Mouse (Mus musculus): ENCODE results near the gene Kif26b. TPM values are rescaled to one million over a fixed set of nuclear protein-coding genes. Genes with fewer than 3 reads are reported as not detected.

Gene Kif26b
- polyA plus RNA-seq, 1 experiment from 2014 or later = 1.8 TPM

DNA sequence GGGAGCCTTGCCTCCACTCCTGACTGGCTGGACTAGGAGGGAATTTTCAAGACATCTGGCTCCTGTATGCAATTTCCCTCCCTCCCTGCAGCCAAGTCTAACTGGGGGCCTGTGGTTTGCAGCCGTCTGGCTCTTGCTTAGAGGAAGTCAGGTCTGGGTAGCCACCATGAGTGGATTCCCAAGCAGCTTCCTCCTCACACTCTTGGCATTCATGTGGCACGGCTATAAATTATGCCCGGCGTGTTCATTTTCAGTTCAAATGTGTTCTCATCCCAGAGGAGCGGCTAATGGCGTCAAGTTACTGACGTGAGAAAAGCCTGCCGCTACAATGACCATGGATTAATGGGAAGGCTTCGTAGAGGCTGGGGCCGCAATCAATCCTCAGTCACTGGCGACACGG is 424.0 kb downstream of the Kif26b start:
- Histone ChIP-seq H3K27ac (ENCODE audit: low read length) (no peak overlapping the region), H3K9me3 (replicated peaks; ENCODE audit: control insufficient read depth, low read length) (peaks cover 7% of the 10 kb centered on the region; the same call in 1 of the 2 replicates), H3K4me3 (replicated peaks; ENCODE audit: low read length) (no peak overlapping the region), H3K36me3 (ENCODE audit: control insufficient read depth, insufficient read depth, low read length) (no peaks in the 10 kb centered on the region), H3K9ac (ENCODE audit: low read length) (no peak overlapping the region), H3K27me3 (ENCODE audit: control insufficient read depth, insufficient read depth, low read length) (no peaks in the 10 kb centered on the region), H3K4me1 (ENCODE audit: control insufficient read depth, insufficient read depth, low read length) (peaks cover 6% of the 10 kb centered on the region; the same call in 1 of the 2 replicates), H3K4me2 (ENCODE audit: low read depth, low read length) (no peak overlapping the region)
- WGBS = 42% methylated on average over 12 of the region's 12 CpGs
- no peak for ATAC-seq (ENCODE audit: insufficient read depth, low FRiP score)

DNA sequence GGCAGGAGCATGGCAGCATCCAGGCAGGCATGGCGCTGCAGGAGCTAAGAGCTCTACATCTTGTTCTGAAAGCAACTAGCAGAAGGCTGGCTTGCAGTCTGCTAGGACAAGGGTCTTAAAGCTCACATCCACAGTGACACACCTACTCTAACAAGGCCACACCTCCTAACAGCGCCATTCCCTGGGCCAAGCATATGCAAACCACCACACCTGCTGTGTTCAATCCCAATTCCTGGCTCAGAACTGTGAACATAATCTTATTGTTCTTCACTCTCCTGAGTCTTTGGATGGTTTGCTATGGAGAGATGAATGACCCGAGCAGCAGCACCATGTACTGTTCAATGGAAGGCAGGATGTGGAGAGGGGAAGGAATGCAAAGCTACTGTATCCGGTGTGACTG is 429.7 kb downstream of the Kif26b start:
- Histone ChIP-seq H3K27me3 (ENCODE audit: control insufficient read depth, insufficient read depth, low read length) (no peaks in the 10 kb centered on the region), H3K4me3 (replicated peaks; ENCODE audit: low read length) (no peak overlapping the region), H3K27ac (ENCODE audit: low read length) (no peak overlapping the region), H3K9ac (ENCODE audit: low read length) (no peak overlapping the region), H3K9me3 (replicated peaks; ENCODE audit: control insufficient read depth, low read length) (no peaks in the 10 kb centered on the region), H3K36me3 (ENCODE audit: control insufficient read depth, insufficient read depth, low read length) (no peaks in the 10 kb centered on the region), H3K4me2 (ENCODE audit: low read depth, low read length) (no peak overlapping the region), H3K4me1 (ENCODE audit: control insufficient read depth, insufficient read depth, low read length) (no peaks in the 10 kb centered on the region)
- no peak for ATAC-seq (ENCODE audit: insufficient read depth, low FRiP score)
- WGBS = 84% methylated on average over 4 of the region's 4 CpGs

DNA sequence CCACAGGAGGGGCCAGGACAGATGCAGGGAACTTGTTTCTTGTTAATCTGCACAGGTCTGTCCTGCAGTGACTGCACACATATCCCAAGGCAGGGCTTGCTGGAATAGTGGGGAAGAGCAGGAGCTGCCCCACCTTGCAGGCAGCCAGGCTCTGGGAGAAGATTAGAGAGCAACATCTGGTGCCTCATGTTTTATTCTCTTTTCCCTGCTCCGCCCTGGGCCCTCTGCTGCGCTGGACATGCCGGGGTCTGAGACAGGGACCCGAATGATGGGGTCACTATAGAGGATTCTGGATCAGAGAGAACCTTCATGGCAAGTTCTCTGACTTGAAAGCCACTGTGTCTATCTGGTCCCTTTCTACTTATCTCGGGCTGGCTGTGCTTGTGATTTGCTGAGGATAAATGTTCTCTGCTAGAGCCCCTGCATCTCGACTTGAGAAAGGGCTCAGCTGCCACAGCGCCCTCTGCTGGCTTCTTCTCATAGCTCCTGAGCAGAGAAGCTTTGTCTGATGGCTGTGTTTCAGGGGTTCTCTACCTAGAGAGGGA is 431.2 kb downstream of the Kif26b start:
- H3K27me3 ChIP-seq (ENCODE audit: control insufficient read depth, insufficient read depth, low read length) = no peaks in the 10 kb centered on the region
- no peak overlapping the region for H3K9ac ChIP-seq (ENCODE audit: low read length)
- H3K4me1 ChIP-seq (ENCODE audit: control insufficient read depth, insufficient read depth, low read length) = no peaks in the 10 kb centered on the region
- H3K27ac ChIP-seq (ENCODE audit: low read length) = no peak overlapping the region
- ATAC-seq (ENCODE audit: insufficient read depth, low FRiP score) = peak; percentile 44; the same call in 1 of the 2 replicates
- H3K4me2 ChIP-seq (ENCODE audit: low read depth, low read length) = no peak overlapping the region
- no peak overlapping the region for H3K4me3 ChIP-seq (replicated peaks; ENCODE audit: low read length)
- no peaks in the 10 kb centered on the region for H3K9me3 ChIP-seq (replicated peaks; ENCODE audit: control insufficient read depth, low read length)
- WGBS = 44% methylated on average over 7 of the region's 7 CpGs
- no peaks in the 10 kb centered on the region for H3K36me3 ChIP-seq (ENCODE audit: control insufficient read depth, insufficient read depth, low read length)

DNA sequence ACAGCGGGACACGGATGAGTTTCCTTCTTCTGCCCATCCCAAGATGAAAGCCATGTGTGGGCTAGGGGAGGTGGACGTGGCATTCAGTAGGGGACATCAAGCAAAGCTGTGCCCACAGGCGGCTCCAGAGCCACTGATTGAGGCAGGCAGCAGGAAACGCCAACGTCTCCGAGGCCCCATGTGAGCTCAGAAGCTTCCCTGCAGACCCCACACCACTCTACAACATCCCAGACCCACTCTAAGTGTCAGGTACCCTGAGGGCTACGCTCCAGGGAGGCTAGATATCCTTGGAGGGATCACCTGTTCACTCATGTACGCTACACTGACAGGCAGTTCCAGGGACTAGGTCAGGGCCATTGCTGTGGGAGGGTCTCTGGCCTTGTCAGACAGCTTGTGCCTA is 432.7 kb downstream of the Kif26b start:
- Histone ChIP-seq H3K36me3 (ENCODE audit: control insufficient read depth, insufficient read depth, low read length) (no peaks in the 10 kb centered on the region), H3K9ac (ENCODE audit: low read length) (no peak overlapping the region), H3K27me3 (ENCODE audit: control insufficient read depth, insufficient read depth, low read length) (no peaks in the 10 kb centered on the region), H3K4me3 (replicated peaks; ENCODE audit: low read length) (no peak overlapping the region), H3K9me3 (replicated peaks; ENCODE audit: control insufficient read depth, low read length) (no peaks in the 10 kb centered on the region), H3K4me2 (ENCODE audit: low read depth, low read length) (no peak overlapping the region), H3K4me1 (ENCODE audit: control insufficient read depth, insufficient read depth, low read length) (no peaks in the 10 kb centered on the region), H3K27ac (ENCODE audit: low read length) (no peak overlapping the region)
- ATAC-seq (ENCODE audit: insufficient read depth, low FRiP score) = no peak
- WGBS = 84% methylated on average over 9 of the region's 9 CpGs

DNA sequence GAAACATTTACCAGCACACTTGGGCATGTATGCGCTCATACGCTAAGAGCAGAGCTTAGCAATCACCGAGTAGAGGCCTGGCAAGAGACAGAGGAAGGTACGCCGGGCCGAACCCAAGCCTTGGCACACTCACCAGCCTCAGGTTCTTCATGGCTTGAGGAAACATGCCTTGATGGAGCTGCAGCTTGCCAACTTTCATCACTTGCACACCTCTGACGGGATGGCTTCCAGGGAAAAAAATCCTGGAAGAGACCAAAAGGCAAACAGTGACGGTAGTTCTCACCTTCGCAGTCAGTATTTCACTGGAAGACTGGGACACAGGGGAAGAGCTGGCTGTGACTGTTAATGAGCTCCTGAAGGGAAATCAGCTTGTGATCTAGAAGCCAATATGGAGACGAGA is 443.1 kb downstream of the Kif26b start:
- H3K27me3 ChIP-seq (ENCODE audit: control insufficient read depth, insufficient read depth, low read length) = no peaks in the 10 kb centered on the region
- no peak overlapping the region for H3K9ac ChIP-seq (ENCODE audit: low read length)
- H3K9me3 ChIP-seq (replicated peaks; ENCODE audit: control insufficient read depth, low read length) = no peaks in the 10 kb centered on the region
- H3K27ac ChIP-seq (ENCODE audit: low read length) = no peak overlapping the region
- no peaks in the 10 kb centered on the region for H3K4me1 ChIP-seq (ENCODE audit: control insufficient read depth, insufficient read depth, low read length)
- no peak overlapping the region for H3K4me3 ChIP-seq (replicated peaks; ENCODE audit: low read length)
- no peak overlapping the region for H3K4me2 ChIP-seq (ENCODE audit: low read depth, low read length)
- H3K36me3 ChIP-seq (ENCODE audit: control insufficient read depth, insufficient read depth, low read length) = no peaks in the 10 kb centered on the region
- ATAC-seq (ENCODE audit: insufficient read depth, low FRiP score) = no peak
- WGBS = 93% methylated on average over 10 of the region's 10 CpGs

DNA sequence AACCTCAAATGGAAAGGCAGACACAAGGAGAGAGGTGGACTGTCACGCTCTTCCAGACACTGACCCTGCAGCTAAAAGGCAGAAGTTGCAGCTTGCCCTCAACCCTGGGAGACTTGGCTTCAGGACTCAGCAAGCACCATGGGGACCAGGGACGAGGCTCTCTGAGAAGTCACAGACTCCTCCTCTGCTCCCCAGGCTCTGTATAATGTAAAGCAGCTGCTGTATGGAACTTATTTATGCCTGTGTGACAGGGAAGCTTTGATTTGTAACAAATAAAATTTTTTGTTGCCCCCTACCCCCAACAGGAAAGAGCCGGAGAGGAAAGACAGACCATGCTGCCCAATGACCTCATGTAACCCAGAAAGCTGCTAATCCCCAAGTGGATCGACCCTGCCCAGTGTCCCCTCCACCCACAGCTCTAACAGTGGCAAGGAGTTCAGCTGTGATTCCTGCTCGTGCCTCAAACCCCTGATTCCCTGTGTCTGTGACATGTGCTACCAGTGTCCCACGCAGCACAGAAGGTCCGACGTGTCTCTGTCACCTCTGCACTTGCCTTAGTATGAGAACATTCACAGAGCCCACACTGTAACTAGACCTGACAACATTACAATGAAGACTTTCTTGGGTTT is 449.8 kb downstream of the Kif26b start:
- peak; percentile 42; the same call in 1 of the 2 replicates for ATAC-seq (ENCODE audit: insufficient read depth, low FRiP score)
- no peaks in the 10 kb centered on the region for H3K36me3 ChIP-seq (ENCODE audit: control insufficient read depth, insufficient read depth, low read length)
- no peaks in the 10 kb centered on the region for H3K27me3 ChIP-seq (ENCODE audit: control insufficient read depth, insufficient read depth, low read length)

DNA sequence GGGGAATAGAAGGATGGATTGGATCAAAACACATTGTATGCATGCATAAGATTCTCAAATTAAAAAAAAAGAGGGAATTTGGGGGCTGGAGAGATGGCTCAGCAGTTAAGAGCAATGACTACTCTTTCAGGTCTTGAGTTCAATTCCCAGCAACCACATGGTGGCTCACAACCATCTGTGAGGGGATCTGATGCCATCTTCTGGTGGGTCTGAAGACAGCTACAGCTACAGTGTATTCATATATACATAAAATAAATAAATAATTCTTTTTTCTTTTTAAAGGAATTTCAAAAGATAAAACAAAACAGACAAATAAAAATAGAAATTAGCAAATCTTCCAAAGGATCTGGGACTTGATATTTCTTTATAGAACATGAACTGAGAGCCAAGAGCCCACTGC is 451.3 kb downstream of the Kif26b start:
- H3K4me1 ChIP-seq (ENCODE audit: control insufficient read depth, insufficient read depth, low read length) = peaks cover 13% of the 10 kb centered on the region
- H3K4me3 ChIP-seq (replicated peaks; ENCODE audit: low read length) = no peak overlapping the region
- H3K27me3 ChIP-seq (ENCODE audit: control insufficient read depth, insufficient read depth, low read length) = no peaks in the 10 kb centered on the region
- H3K36me3 ChIP-seq (ENCODE audit: control insufficient read depth, insufficient read depth, low read length) = no peaks in the 10 kb centered on the region
- H3K4me2 ChIP-seq (ENCODE audit: low read depth, low read length) = no peak overlapping the region
- no peaks in the 10 kb centered on the region for H3K9me3 ChIP-seq (replicated peaks; ENCODE audit: control insufficient read depth, low read length)
- H3K27ac ChIP-seq (ENCODE audit: low read length) = no peak overlapping the region
- no peak overlapping the region for H3K9ac ChIP-seq (ENCODE audit: low read length)
- ATAC-seq (ENCODE audit: insufficient read depth, low FRiP score) = no peak

More for the DNA sequence above, 449.8 kb downstream of the Kif26b start:
- no peak overlapping the region for H3K4me3 ChIP-seq (replicated peaks; ENCODE audit: low read length)
- H3K4me1 ChIP-seq (ENCODE audit: control insufficient read depth, insufficient read depth, low read length) = peaks cover 13% of the 10 kb centered on the region
- no peak overlapping the region for H3K4me2 ChIP-seq (ENCODE audit: low read depth, low read length)
- no peak overlapping the region for H3K27ac ChIP-seq (ENCODE audit: low read length)
- no peaks in the 10 kb centered on the region for H3K9me3 ChIP-seq (replicated peaks; ENCODE audit: control insufficient read depth, low read length)
- no peak overlapping the region for H3K9ac ChIP-seq (ENCODE audit: low read length)
- 42% methylated on average over 8 of the region's 8 CpGs for WGBS

DNA sequence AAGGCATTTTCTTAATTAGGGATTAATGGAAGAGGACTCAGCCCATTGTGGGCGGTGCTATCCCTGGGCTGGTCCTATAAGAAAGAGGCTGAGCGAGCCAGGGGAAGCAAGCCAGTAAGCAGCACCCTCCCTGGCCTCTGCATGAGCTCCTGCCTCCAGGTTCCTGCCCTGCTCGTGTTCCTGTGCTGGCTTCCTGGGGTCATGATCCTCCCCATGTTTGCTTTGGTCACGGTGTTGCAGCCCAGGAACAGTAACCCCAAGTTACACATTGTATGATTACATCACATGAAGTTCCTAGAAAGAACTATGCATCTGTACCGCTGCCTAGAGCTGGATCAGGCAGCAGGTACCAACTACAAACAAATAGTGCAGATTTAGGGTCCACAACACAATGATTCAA is 452.7 kb downstream of the Kif26b start:
- 72% methylated on average over 5 of the region's 5 CpGs for WGBS
- H3K4me1 ChIP-seq (ENCODE audit: control insufficient read depth, insufficient read depth, low read length) = peaks cover 13% of the 10 kb centered on the region
- no peak for ATAC-seq (ENCODE audit: insufficient read depth, low FRiP score)
- no peaks in the 10 kb centered on the region for H3K27me3 ChIP-seq (ENCODE audit: control insufficient read depth, insufficient read depth, low read length)
- H3K4me3 ChIP-seq (replicated peaks; ENCODE audit: low read length) = no peak overlapping the region
- H3K4me2 ChIP-seq (ENCODE audit: low read depth, low read length) = no peak overlapping the region
- no peak overlapping the region for H3K9ac ChIP-seq (ENCODE audit: low read length)
- H3K36me3 ChIP-seq (ENCODE audit: control insufficient read depth, insufficient read depth, low read length) = no peaks in the 10 kb centered on the region
- H3K27ac ChIP-seq (ENCODE audit: low read length) = no peak overlapping the region
- H3K9me3 ChIP-seq (replicated peaks; ENCODE audit: control insufficient read depth, low read length) = no peaks in the 10 kb centered on the region

DNA sequence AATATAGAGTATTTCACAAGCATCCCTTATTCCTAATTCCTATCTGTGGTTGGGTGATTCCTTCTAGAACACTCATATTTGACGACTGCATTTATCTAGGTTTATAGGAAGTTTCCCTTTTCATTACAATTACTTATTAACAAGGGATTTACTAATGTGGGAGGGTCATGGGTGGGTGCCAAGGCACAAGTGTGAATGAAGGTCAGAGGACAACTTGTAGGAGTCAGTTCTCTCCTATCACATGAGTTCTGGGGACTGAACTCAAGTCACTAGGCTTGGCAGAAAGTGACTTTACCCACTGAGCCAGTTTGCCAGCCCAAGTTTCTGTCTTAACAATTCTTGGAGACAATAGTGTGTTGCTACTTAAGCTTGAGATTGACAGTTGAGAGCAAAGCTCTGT is 459.3 kb downstream of the Kif26b start:
- H3K36me3 ChIP-seq (ENCODE audit: control insufficient read depth, insufficient read depth, low read length) = no peaks in the 10 kb centered on the region

More for the DNA sequence above, 459.3 kb downstream of the Kif26b start:
- Histone ChIP-seq H3K9ac (ENCODE audit: low read length) (no peak overlapping the region), H3K4me1 (ENCODE audit: control insufficient read depth, insufficient read depth, low read length) (no peaks in the 10 kb centered on the region), H3K27me3 (ENCODE audit: control insufficient read depth, insufficient read depth, low read length) (no peaks in the 10 kb centered on the region), H3K27ac (ENCODE audit: low read length) (no peak overlapping the region), H3K4me3 (replicated peaks; ENCODE audit: low read length) (no peak overlapping the region), H3K9me3 (replicated peaks; ENCODE audit: control insufficient read depth, low read length) (no peaks in the 10 kb centered on the region), H3K4me2 (ENCODE audit: low read depth, low read length) (no peak overlapping the region)
- no peak for ATAC-seq (ENCODE audit: insufficient read depth, low FRiP score)
- WGBS = 55% methylated on average over 1 of the region's 1 CpGs

Data from stomach, embryonic 16.5 days (tissue).